Comparison of ENCODE assay signal across 8 mouse cellular contexts in the genomic region with DNA sequence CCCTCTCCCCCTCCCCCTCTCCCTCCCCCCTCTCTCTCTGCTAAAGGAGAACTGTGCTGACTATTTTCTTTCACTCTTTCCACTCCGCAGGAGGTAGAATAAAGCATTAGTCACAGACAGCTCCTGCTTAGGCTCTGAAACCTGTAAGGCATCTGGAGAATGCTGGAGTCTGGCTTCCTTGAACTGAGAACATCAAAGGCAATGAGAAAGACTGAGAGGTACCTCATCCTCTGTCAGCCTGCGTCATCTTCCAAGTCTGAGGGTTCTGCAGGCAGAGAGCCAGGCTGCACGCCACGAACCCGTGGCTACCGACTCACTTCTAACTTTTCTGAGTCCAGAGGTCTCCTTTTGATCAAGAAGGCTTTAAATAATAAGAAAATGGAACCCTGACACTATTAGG. TPM values are rescaled to one million over a fixed set of nuclear protein-coding genes. Genes with fewer than 3 reads are reported as not detected.
DNase-seq lines count a peak whose midpoint lies in the region; ATAC-seq and TF ChIP-seq lines count a peak whose summit lies in the region.
"Had no signal": no experiment of that assay in that cellular context is flagged by ENCODE, and none has a peak within 500 bp of the region (broad histone marks: within the 10 kb centered on the region; RNA-seq: fewer than 3 reads in every experiment).

No protein-coding gene starts in this region.

- no peak for ATAC-seq in kidney, postnatal 0 days (replicated peaks; ENCODE audit: low FRiP score, low read depth)
- no peak for ATAC-seq in limb, embryonic 15.5 days (ENCODE audit: insufficient number of reproducible peaks, low FRiP score, low TSS enrichment, low read depth)

- no peaks in the 10 kb centered on the region for H3K36me3 ChIP-seq in kidney, postnatal 0 days (ENCODE audit: insufficient read depth, low read length)
- H3K36me3 ChIP-seq in limb, embryonic 15.5 days, result no peaks in the 10 kb centered on the region

- peak; percentile 18 for DNase-seq in kidney, postnatal 0 days (ENCODE audit: low spot score)
- DNase-seq in kidney, adult 11 months, result no peak
- DNase-seq in Muller cell, postnatal 12 days (ENCODE audit: inconsistent ontology term), result peak; percentile 70
- peak; percentile 77 to 78 for DNase-seq in adrenal gland, postnatal 36 days
- DNase-seq in ovary, adult 18-20 months (ENCODE audit: low spot score), result no peak
- DNase-seq in urinary bladder, postnatal 25 days (ENCODE audit: low spot score), result no peak

- H3K4me2 ChIP-seq in kidney, postnatal 0 days (ENCODE audit: low read length), result no peak overlapping the region
- H3K4me2 ChIP-seq in limb, embryonic 15.5 days, result 0 out of 2 replicates have a peak overlapping the region, but pooled peaks have one; percentile 0
- H3K4me2 ChIP-seq: hindbrain, embryonic 14.5 days had no signal

- 8% methylated on average over 6 of the region's 6 CpGs for WGBS in kidney, postnatal 0 days
- 4% methylated on average over 6 of the region's 6 CpGs for WGBS in limb, embryonic 15.5 days

- no peaks in the 10 kb centered on the region for H3K27me3 ChIP-seq in kidney, postnatal 0 days (ENCODE audit: insufficient read depth, low read length)
- no peaks in the 10 kb centered on the region for H3K27me3 ChIP-seq in limb, embryonic 15.5 days

- TF ChIP-seq CTCF in kidney, postnatal 0 days (IDR thresholded peaks at IDR 0.05; ENCODE audit: low read depth), result no peak

- no peak overlapping the region for H3K27ac ChIP-seq in kidney, postnatal 0 days
- H3K27ac ChIP-seq in limb, embryonic 15.5 days, result no peak overlapping the region; the same call in 1 of the 2 replicates
- H3K27ac ChIP-seq: hindbrain, embryonic 14.5 days had no signal

- no peaks in the 10 kb centered on the region for H3K9me3 ChIP-seq in kidney, postnatal 0 days (replicated peaks; ENCODE audit: low read length)
- H3K9me3 ChIP-seq in limb, embryonic 15.5 days, result no peaks in the 10 kb centered on the region

- no peak overlapping the region for H3K4me3 ChIP-seq in kidney, postnatal 0 days (replicated peaks; ENCODE audit: low read depth, low read length)
- H3K4me3 ChIP-seq in limb, embryonic 15.5 days, result no peak overlapping the region

- H3K4me1 ChIP-seq in kidney, postnatal 0 days (replicated peaks; ENCODE audit: insufficient read depth, low read length), result no peaks in the 10 kb centered on the region
- H3K4me1 ChIP-seq in limb, embryonic 15.5 days, result peaks cover 9% of the 10 kb centered on the region; the same call in 1 of the 2 replicates

- H3K9ac ChIP-seq in kidney, postnatal 0 days (ENCODE audit: low read depth, low read length), result no peak overlapping the region
- H3K9ac ChIP-seq in limb, embryonic 15.5 days, result no peak overlapping the region
- H3K9ac ChIP-seq: hindbrain, embryonic 14.5 days had no signal

RNA-seq across cellular contexts. Expression of a gene that starts 20.5 kb away (rescaled TPM):
- 28.3 and 28.5 TPM in 2 replicates for polyA plus RNA-seq in kidney, postnatal 0 days (2015; fragmentation: Nextera tagmentation; extraction: Ambion mirVana)
- total RNA-seq in adrenal gland, postnatal 36 days (2021), result 10 to 100 TPM; 56.1 to 75.8 TPM
- polyA plus RNA-seq in limb, embryonic 15.5 days (2015; fragmentation: Nextera tagmentation; extraction: Ambion mirVana), result 16.8 and 17.2 TPM in 2 replicates

Comparison
In these comparisons a context has a peak if more than half of its experiments do, and no peak if none do; other contexts are left out.
1. DNase-seq: peak in kidney, postnatal 0 days (single experiment), Muller cell, postnatal 12 days (single experiment) and adrenal gland, postnatal 36 days (2 of 2); none in kidney, adult 11 months (single experiment), ovary, adult 18-20 months (single experiment) and urinary bladder, postnatal 25 days (single experiment).